Mouse (Mus musculus): ENCODE results near the gene Stat6.

DNA sequence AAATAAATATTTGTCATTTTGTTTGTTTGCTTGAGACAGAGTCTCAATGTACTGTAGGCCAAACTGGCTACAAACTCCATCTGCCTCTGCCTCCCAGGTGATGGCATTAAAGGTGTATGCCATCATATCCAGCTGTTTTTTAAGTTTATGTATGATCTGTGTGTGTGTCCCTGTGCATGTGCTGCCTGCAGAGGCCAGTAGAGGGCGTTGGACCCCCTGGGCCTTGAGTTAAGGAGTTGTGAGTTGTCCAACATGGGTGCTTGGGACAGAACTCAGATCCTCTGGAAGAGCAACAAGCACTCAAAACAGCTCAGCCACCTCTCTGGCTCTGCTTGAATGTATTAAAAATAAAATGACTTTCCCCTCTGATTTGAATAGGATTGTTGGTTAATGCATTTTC, 48.3 kb downstream of the Stat6 start:
- no peak for TF ChIP-seq POLR2A (IDR thresholded peaks at IDR 0.05; ENCODE audit: borderline replicate concordance, extremely low read depth, insufficient read depth, insufficient read length, poor library complexity, severe bottlenecking)
- peak; percentile 18; the same call in 1 of the 2 replicates for TF ChIP-seq CTCF (IDR thresholded peaks at IDR 0.05; ENCODE audit: borderline replicate concordance, extremely low read depth, insufficient read depth, insufficient read length)

All from brain, embryonic 14.5 days (tissue).